9 mouse cellular contexts compared by ENCODE assay signal in genomic region chr11:106192657-106193370, GRCm38 (mm10). TPM values are rescaled to one million over a fixed set of nuclear protein-coding genes. Genes with fewer than 3 reads are reported as not detected.
DNase-seq lines count a peak whose midpoint lies in the region; ATAC-seq lines count a peak whose summit lies in the region.
"Had no signal": no experiment of that assay in that cellular context is flagged by ENCODE, and none has a peak within 500 bp of the region (broad histone marks: within the 10 kb centered on the region; RNA-seq: fewer than 3 reads in every experiment).

No protein-coding gene starts in this region.

- peak overlapping the region; percentile 57 for H3K27ac ChIP-seq in heart, embryonic 16.5 days (ENCODE audit: low read length)
- H3K27ac ChIP-seq in brown adipose tissue, adult 24 weeks (replicated peaks; ENCODE audit: low read depth, low read length) = peak overlapping the region; percentile 58
- H3K27ac ChIP-seq in hindbrain, embryonic 15.5 days (replicated peaks) = peak overlapping the region; percentile 89
- peak overlapping the region; percentile 85; the same call in 1 of the 2 replicates for H3K27ac ChIP-seq in liver, embryonic 11.5 days (ENCODE audit: low read depth, low read length)

- no peak for DNase-seq in heart, adult 18-20 months
- DNase-seq in liver, embryonic 11.5 days (ENCODE audit: low spot score) = no peak
- peak; percentile 49 for DNase-seq in splenic B cell, adult 2 months (ENCODE audit: low read depth, low spot score)
- DNase-seq in left cerebral cortex, adult 18-20 months (ENCODE audit: low spot score in 2 of 2) = no peak
- DNase-seq in layer of hippocampus, adult 8-10 months (ENCODE audit: low spot score in 2 of 2) = no peak

- H3K4me3 ChIP-seq in heart, embryonic 16.5 days (ENCODE audit: low read length) = peak overlapping the region; percentile 57
- H3K4me3 ChIP-seq in brown adipose tissue, adult 24 weeks (ENCODE audit: insufficient read depth, low read depth, low read length) = peak overlapping the region; percentile 82
- peak overlapping the region; percentile 79 for H3K4me3 ChIP-seq in hindbrain, embryonic 15.5 days
- H3K4me3 ChIP-seq in liver, embryonic 11.5 days (ENCODE audit: low read depth, low read length) = peak overlapping the region; percentile 74

- peaks cover 4% of the 10 kb centered on the region; the same call in 1 of the 2 replicates for H3K36me3 ChIP-seq in heart, embryonic 16.5 days (ENCODE audit: control insufficient read depth, insufficient read depth)
- peaks cover 17% of the 10 kb centered on the region for H3K36me3 ChIP-seq in hindbrain, embryonic 15.5 days
- peaks cover 6% of the 10 kb centered on the region; the same call in 1 of the 2 replicates for H3K36me3 ChIP-seq in liver, embryonic 11.5 days (ENCODE audit: control insufficient read depth, insufficient read depth, low read length)
- H3K36me3 ChIP-seq in splenic B cell, adult 2 months (ENCODE audit: control insufficient read depth, insufficient read depth, low read length, poor library complexity, severe bottlenecking) = peaks cover 2% of the 10 kb centered on the region; the same call in 1 of the 2 replicates

- peak; percentile 52; the same call in 1 of the 2 replicates for ATAC-seq in heart, embryonic 16.5 days (replicated peaks; ENCODE audit: extremely low read depth, insufficient read depth, low FRiP score)
- ATAC-seq in hindbrain, embryonic 15.5 days (ENCODE audit: low FRiP score, low read depth) = no peak; the same call in 1 of the 2 replicates
- ATAC-seq in liver, embryonic 11.5 days (replicated peaks; ENCODE audit: low FRiP score) = peak; percentile 52

- peak overlapping the region; percentile 70 for H3K9ac ChIP-seq in heart, embryonic 16.5 days (ENCODE audit: low read length)
- H3K9ac ChIP-seq in hindbrain, embryonic 15.5 days = peak overlapping the region; percentile 81
- peak overlapping the region; percentile 68 for H3K9ac ChIP-seq in liver, embryonic 11.5 days (ENCODE audit: low read depth, low read length)

- peak overlapping the region; percentile 73 for H3K4me2 ChIP-seq in heart, embryonic 16.5 days (ENCODE audit: low read depth, low read length)
- H3K4me2 ChIP-seq in hindbrain, embryonic 15.5 days = peak overlapping the region; percentile 71
- H3K4me2 ChIP-seq in liver, embryonic 11.5 days = peak overlapping the region; percentile 86

- no peaks in the 10 kb centered on the region for H3K9me3 ChIP-seq in heart, embryonic 16.5 days (replicated peaks; ENCODE audit: control insufficient read depth, low read length)
- no peaks in the 10 kb centered on the region for H3K9me3 ChIP-seq in hindbrain, embryonic 15.5 days
- no peaks in the 10 kb centered on the region for H3K9me3 ChIP-seq in liver, embryonic 11.5 days (ENCODE audit: control insufficient read depth, low read length)

- peaks cover 11% of the 10 kb centered on the region for H3K4me1 ChIP-seq in heart, embryonic 16.5 days (ENCODE audit: control insufficient read depth, insufficient read depth, low read length)
- H3K4me1 ChIP-seq in brown adipose tissue, adult 24 weeks (ENCODE audit: control insufficient read depth, insufficient read depth, insufficient read length, low read length) = peaks cover 3% of the 10 kb centered on the region; the same call in 1 of the 2 replicates
- peaks cover 14% of the 10 kb centered on the region for H3K4me1 ChIP-seq in hindbrain, embryonic 15.5 days (replicated peaks)
- peaks cover 11% of the 10 kb centered on the region for H3K4me1 ChIP-seq in liver, embryonic 11.5 days (replicated peaks; ENCODE audit: control insufficient read depth, insufficient read depth, low read length)

- no peaks in the 10 kb centered on the region for H3K27me3 ChIP-seq in heart, embryonic 16.5 days (ENCODE audit: control insufficient read depth, insufficient read depth, low read length)
- H3K27me3 ChIP-seq in hindbrain, embryonic 15.5 days = no peaks in the 10 kb centered on the region
- no peaks in the 10 kb centered on the region for H3K27me3 ChIP-seq in liver, embryonic 11.5 days (replicated peaks; ENCODE audit: control insufficient read depth, insufficient read depth, low read length)
- H3K27me3 ChIP-seq in splenic B cell, adult 2 months (ENCODE audit: control insufficient read depth, insufficient read depth, low read length, poor library complexity, severe bottlenecking) = no peaks in the 10 kb centered on the region

- 9% methylated on average over 19 of the region's 19 CpGs for WGBS in heart, embryonic 16.5 days
- WGBS in hindbrain, embryonic 15.5 days = 11% methylated on average over 19 of the region's 19 CpGs
- 6% methylated on average over 19 of the region's 19 CpGs for WGBS in liver, embryonic 11.5 days

RNA-seq across cellular contexts. Expression of gene Strada, which starts 9.2 kb away (rescaled TPM):
- 17.5 and 21.9 TPM in 2 replicates for polyA plus RNA-seq in heart, embryonic 16.5 days (2015; fragmentation: Nextera tagmentation; extraction: Ambion mirVana)
- total RNA-seq in heart, adult 18-20 months (2021) = 1 to 10 TPM; 6.2 to 8.0 TPM
- polyA plus RNA-seq in brown adipose tissue, adult 24 weeks (2012; ENCODE audit: insufficient read depth, insufficient read length, missing spikeins) = 9.3 and 9.8 TPM in 2 replicates
- 27.9 and 28.7 TPM in 2 replicates for polyA plus RNA-seq in hindbrain, embryonic 15.5 days (2015; fragmentation: Nextera tagmentation; extraction: Ambion mirVana)
- polyA plus RNA-seq in liver, embryonic 11.5 days (2014; fragmentation: Nextera tagmentation; extraction: Ambion mirVana) = 22.0 and 24.3 TPM in 2 replicates
- 10 to 100 TPM; 24.8 to 29.8 TPM for total RNA-seq in left cerebral cortex, adult 18-20 months (2021)
- total RNA-seq in layer of hippocampus, adult 8-10 months (2022) = 10 to 100 TPM; 29.2 to 33.2 (median 31.0) TPM

RNA-seq across cellular contexts. Expression of gene Ccdc47, which starts 23.3 kb away (rescaled TPM):
- polyA plus RNA-seq in heart, embryonic 16.5 days (2015; fragmentation: Nextera tagmentation; extraction: Ambion mirVana) = 101 and 110 TPM in 2 replicates
- total RNA-seq in heart, adult 18-20 months (2021) = 10 to 100 TPM; 70.0 to 74.0 TPM
- 80.1 and 94.1 TPM in 2 replicates for polyA plus RNA-seq in brown adipose tissue, adult 24 weeks (2012; ENCODE audit: insufficient read depth, insufficient read length, missing spikeins)
- polyA plus RNA-seq in hindbrain, embryonic 15.5 days (2015; fragmentation: Nextera tagmentation; extraction: Ambion mirVana) = 94.5 and 101 TPM in 2 replicates
- 73.3 and 76.0 TPM in 2 replicates for polyA plus RNA-seq in liver, embryonic 11.5 days (2014; fragmentation: Nextera tagmentation; extraction: Ambion mirVana)
- total RNA-seq in left cerebral cortex, adult 18-20 months (2021) = 10 to 100 TPM; 84.2 to 91.5 TPM
- 10 to 100 TPM; 82.3 to 98.3 (median 92.6) TPM for total RNA-seq in layer of hippocampus, adult 8-10 months (2022)

RNA-seq across cellular contexts. Expression of gene Ddx42, which starts 23.9 kb away (rescaled TPM):
- polyA plus RNA-seq in heart, embryonic 16.5 days (2015; fragmentation: Nextera tagmentation; extraction: Ambion mirVana) = 46.5 and 47.2 TPM in 2 replicates
- 10 to 100 TPM; 24.1 to 26.7 TPM for total RNA-seq in heart, adult 18-20 months (2021)
- polyA plus RNA-seq in brown adipose tissue, adult 24 weeks (2012; ENCODE audit: insufficient read depth, insufficient read length, missing spikeins) = 18.9 and 22.2 TPM in 2 replicates
- polyA plus RNA-seq in hindbrain, embryonic 15.5 days (2015; fragmentation: Nextera tagmentation; extraction: Ambion mirVana) = 77.9 and 81.9 TPM in 2 replicates
- polyA plus RNA-seq in liver, embryonic 11.5 days (2014; fragmentation: Nextera tagmentation; extraction: Ambion mirVana) = 63.3 and 68.2 TPM in 2 replicates
- total RNA-seq in left cerebral cortex, adult 18-20 months (2021) = 10 to 100 TPM; 64.4 to 68.0 TPM
- 10 to 100 TPM; 65.3 to 71.1 (median 69.4) TPM for total RNA-seq in layer of hippocampus, adult 8-10 months (2022)

RNA-seq across cellular contexts. Expression of gene Limd2, which starts 32.2 kb away (rescaled TPM):
- 95.5 and 107 TPM in 2 replicates for polyA plus RNA-seq in heart, embryonic 16.5 days (2015; fragmentation: Nextera tagmentation; extraction: Ambion mirVana)
- total RNA-seq in heart, adult 18-20 months (2021) = 10 to 100 TPM in 1 of 2 experiments, 1 to 10 TPM in 1; 3.5 to 12.3 TPM
- polyA plus RNA-seq in brown adipose tissue, adult 24 weeks (2012; ENCODE audit: insufficient read depth, insufficient read length, missing spikeins) = 3.4 and 6.1 TPM in 2 replicates
- polyA plus RNA-seq in hindbrain, embryonic 15.5 days (2015; fragmentation: Nextera tagmentation; extraction: Ambion mirVana) = 162 and 167 TPM in 2 replicates
- 172 and 182 TPM in 2 replicates for polyA plus RNA-seq in liver, embryonic 11.5 days (2014; fragmentation: Nextera tagmentation; extraction: Ambion mirVana)
- total RNA-seq in left cerebral cortex, adult 18-20 months (2021) = 10 to 100 TPM; 94.9 to 97.0 TPM
- total RNA-seq in layer of hippocampus, adult 8-10 months (2022) = 100 to 1,000 TPM; 111 to 131 (median 122) TPM

RNA-seq across cellular contexts. Expression of gene Gm10840, which starts 32.2 kb away (rescaled TPM):
- not detected in 2 replicates for polyA plus RNA-seq in heart, embryonic 16.5 days (2015; fragmentation: Nextera tagmentation; extraction: Ambion mirVana)
- total RNA-seq in heart, adult 18-20 months (2021) = not detected
- polyA plus RNA-seq in brown adipose tissue, adult 24 weeks (2012; ENCODE audit: insufficient read depth, insufficient read length, missing spikeins) = not detected in 2 replicates
- polyA plus RNA-seq in hindbrain, embryonic 15.5 days (2015; fragmentation: Nextera tagmentation; extraction: Ambion mirVana) = 0.65 TPM in 1 of 2 replicates, not detected in the other
- polyA plus RNA-seq in liver, embryonic 11.5 days (2014; fragmentation: Nextera tagmentation; extraction: Ambion mirVana) = not detected in 2 replicates
- total RNA-seq in left cerebral cortex, adult 18-20 months (2021) = 1 to 10 TPM in 1 of 2 experiments, not detected in 1; 1.6 TPM
- total RNA-seq in layer of hippocampus, adult 8-10 months (2022) = 1 to 10 TPM in 1 of 4 experiments, not detected in 3; 1.4 TPM
- polyA plus RNA-seq: brain, embryonic 14.5 days had no signal
